In the genomic region with DNA sequence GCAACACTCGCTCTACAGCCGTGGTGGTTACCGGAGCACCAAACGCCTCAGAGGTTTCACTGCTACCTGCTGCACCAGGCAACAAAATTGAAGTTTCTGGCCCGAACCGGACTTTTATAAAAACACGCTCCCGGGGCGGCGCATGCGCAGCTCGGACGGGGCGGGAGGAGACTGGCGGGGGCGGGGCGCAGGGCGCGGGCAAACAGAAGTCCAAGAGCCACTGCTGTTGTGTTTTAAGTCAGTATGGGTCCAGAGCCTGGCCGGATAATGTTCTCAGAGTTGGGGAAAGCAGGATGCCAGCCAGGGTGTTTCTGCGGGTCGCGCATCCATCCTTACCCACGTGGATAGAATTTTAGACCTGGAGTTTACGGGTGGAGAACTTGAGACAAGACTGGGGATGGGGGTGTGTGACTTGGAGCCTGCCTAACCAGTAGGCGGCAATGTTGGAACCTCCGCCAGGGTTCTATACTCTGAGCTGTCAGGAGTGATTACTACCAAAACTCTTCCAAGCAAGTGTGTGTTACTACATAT, we compare ENCODE assay signal across 8 mouse cellular contexts. TPM values are rescaled to one million over a fixed set of nuclear protein-coding genes. Genes with fewer than 3 reads are reported as not detected.
DNase-seq lines count a peak whose midpoint lies in the region; ATAC-seq lines count a peak whose summit lies in the region.

Cxcr4 (minus strand) TSS at position 83 of the 531 bp plus-strand sequence.

- H3K36me3 ChIP-seq in hindbrain, embryonic 16.5 days (ENCODE audit: control insufficient read depth, insufficient read depth, low read length): no peaks in the 10 kb centered on the region

- H3K4me1 ChIP-seq in hindbrain, embryonic 16.5 days (ENCODE audit: control insufficient read depth, insufficient read depth, low read depth, low read length): peaks cover 33% of the 10 kb centered on the region

- no peaks in the 10 kb centered on the region for H3K9me3 ChIP-seq in hindbrain, embryonic 16.5 days (ENCODE audit: control insufficient read depth, low read length)

- 0 out of 2 replicates have a peak, but pooled peaks cover 5% of the 10 kb centered on the region for H3K27me3 ChIP-seq in hindbrain, embryonic 16.5 days (replicated peaks; ENCODE audit: control insufficient read depth, insufficient read depth, low read length)

- under 1% methylated on average over 27 of the region's 27 CpGs for WGBS in hindbrain, embryonic 16.5 days

- ATAC-seq in common myeloid progenitor, adult 5-6 weeks (replicated peaks; ENCODE audit: low read depth, poor library complexity, severe bottlenecking): peak; percentile 55
- peak; percentile 82 for ATAC-seq in hindbrain, embryonic 16.5 days
- ATAC-seq in megakaryocyte, adult 5-6 weeks (ENCODE audit: poor library complexity, severe bottlenecking): peak; percentile 57

- peak within 1 kb of the TSS; percentile 77 for H3K27ac ChIP-seq in hindbrain, embryonic 16.5 days (ENCODE audit: low read depth, low read length)

- H3K4me2 ChIP-seq in hindbrain, embryonic 16.5 days (ENCODE audit: low read length): peak within 1 kb of the TSS; percentile 94

- DNase-seq in MEL-GATA-1-ER (ENCODE audit: extremely low read depth, low read depth): peak; percentile 83
- DNase-seq in gastrocnemius, adult 8-10 months (ENCODE audit: low spot score in 2 of 2): peak; percentile 49 to 53
- peak; percentile 11 to 30 for DNase-seq in left cerebral cortex, adult 8-10 months (ENCODE audit: low spot score in 2 of 2)
- peak; percentile 37 for DNase-seq in right cerebral cortex, adult 18-20 months
- DNase-seq in urinary bladder, postnatal 14 days (ENCODE audit: low spot score): peak; percentile 71

- H3K4me3 ChIP-seq in hindbrain, embryonic 16.5 days (ENCODE audit: low read length): peak within 1 kb of the TSS; percentile 65

- H3K9ac ChIP-seq in hindbrain, embryonic 16.5 days (ENCODE audit: low read depth, low read length): peak within 1 kb of the TSS; percentile 68

RNA-seq across cellular contexts. Expression of gene Cxcr4, which starts in this region (rescaled TPM):
- total RNA-seq in common myeloid progenitor, adult 5-6 weeks (2017): 77.8 and 110 TPM in 2 replicates
- 1 to 10 TPM in 3 of 4 experiments, under 1 TPM in 1; 0.89 to 2.1 (median 1.7) TPM for total RNA-seq in gastrocnemius, adult 8-10 months (2022)
- polyA plus RNA-seq in hindbrain, embryonic 16.5 days (2015; fragmentation: Nextera tagmentation; extraction: Ambion mirVana): 5.9 and 8.2 TPM in 2 replicates
- total RNA-seq in left cerebral cortex, adult 8-10 months (2022): 1 to 10 TPM; 2.0 to 2.5 (median 2.2) TPM
- total RNA-seq in megakaryocyte, adult 5-6 weeks (2015): 507 and 516 TPM in 2 replicates
- total RNA-seq in megakaryocyte, adult 5-6 weeks (2017): 307 and 321 TPM in 2 replicates

Comparison
In these comparisons a context has a peak if more than half of its experiments do, and no peak if none do; other contexts are left out.
1. Peak in every context shown above with its lines: DNase-seq, ATAC-seq, H3K4me3 ChIP-seq and H3K27ac ChIP-seq.
2. RNA of gene Cxcr4 (total RNA-seq): 307 to 516 TPM in megakaryocyte, adult 5-6 weeks and 77.8 to 110 TPM in common myeloid progenitor, adult 5-6 weeks; 2.0 to 2.5 TPM in left cerebral cortex, adult 8-10 months and 0.89 to 2.1 TPM in gastrocnemius, adult 8-10 months; every median in the first group is over 10 times any median in the second.
3. DNase-seq: peak in every context shown above with its lines; median percentile 83 in MEL-GATA-1-ER; 71 in urinary bladder, postnatal 14 days; 51 in gastrocnemius, adult 8-10 months; 37 in right cerebral cortex, adult 18-20 months; 20 in left cerebral cortex, adult 8-10 months.